Mouse (Mus musculus) testis, postnatal 10 days (tissue): ENCODE measurements around the gene B4galt1.
A peak's percentile ranks its signal among the peaks of the same experiment; 100 is the strongest.

ENCODE experiments used
- DNase-seq: peaks from one replicate; pipeline ENCODE4 v3.0.0; 2021; ENCODE audit warnings: low spot score

B4galt1 gene

DNA sequence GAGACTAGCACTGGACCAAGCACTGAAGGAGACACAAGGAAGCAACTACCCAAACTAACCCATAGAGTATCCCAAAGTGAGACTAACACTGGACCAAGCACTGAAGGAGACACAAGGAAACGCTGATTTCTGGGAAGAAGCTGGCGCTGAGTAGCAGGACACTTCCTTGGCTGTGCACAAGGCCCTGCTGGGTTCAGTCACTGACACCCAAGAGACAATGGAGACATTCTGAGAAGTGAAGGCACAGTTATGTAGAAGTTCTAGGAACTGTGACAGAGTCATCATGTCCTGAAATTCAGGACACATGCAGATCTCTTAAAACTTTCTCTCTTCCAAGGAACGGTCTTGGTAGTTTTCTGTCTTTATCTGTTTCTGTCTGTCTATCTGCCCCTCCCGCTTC, 16.4 kb upstream of the B4galt1 start:
- DNase-seq: no peak

GRCm38 (mm10) chr4:40868554-40869232, 14.9 kb upstream of the B4galt1 start:
- peak; percentile 86 for DNase-seq

GRCm38 (mm10) chr4:40864361-40864760, 10.6 kb upstream of the B4galt1 start:
- no peak for DNase-seq

DNA sequence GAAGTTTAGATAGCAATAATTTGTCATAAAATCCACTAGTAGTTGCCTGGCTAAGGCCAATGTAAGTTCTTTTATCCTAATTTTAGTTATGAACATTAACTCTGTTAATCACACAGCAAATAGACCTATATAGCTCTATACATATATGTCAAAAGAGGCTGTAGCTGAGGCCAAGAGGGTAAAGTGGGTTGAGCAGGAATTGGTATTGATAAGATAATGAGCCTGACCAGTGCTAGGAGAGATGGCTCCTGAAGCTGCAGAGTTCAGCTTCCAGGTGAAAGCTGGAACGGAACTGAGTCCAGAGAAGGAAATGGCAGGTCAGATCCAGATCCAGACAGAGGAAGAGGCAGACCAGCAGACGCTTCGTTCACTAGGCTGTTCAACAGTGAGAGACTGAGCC, 9.5 kb upstream of the B4galt1 start:
- no peak for DNase-seq

- no peak for DNase-seq
These were observed 7.3 kb upstream of the B4galt1 start for GRCm38 (mm10) chr4:40861131-40861530.

DNA sequence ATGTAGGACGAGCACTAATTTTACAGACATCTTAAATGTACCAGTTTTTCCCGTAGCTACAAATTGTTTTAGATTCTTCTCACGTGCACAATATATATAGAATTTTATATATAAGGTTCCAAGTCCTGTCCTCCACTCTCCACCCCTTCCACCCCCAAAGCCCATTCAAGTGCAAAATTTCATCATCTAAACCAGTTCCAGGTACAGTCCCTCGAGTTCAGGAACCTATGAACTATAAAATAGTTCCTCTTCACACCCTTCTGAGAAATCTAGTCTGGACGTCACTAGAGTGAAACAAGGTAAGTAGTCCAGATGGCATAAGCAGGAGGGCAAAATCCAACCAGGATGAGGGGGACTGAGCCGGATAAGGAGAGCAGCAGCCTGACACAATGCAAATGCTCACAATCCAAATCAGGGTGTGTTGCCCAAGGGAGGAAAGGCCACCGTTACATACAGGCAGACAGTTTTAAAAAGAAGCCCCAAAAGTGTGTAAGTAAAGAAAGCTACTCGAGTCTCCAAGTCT, 4.1 kb upstream of the B4galt1 start:
- DNase-seq: no peak

DNA sequence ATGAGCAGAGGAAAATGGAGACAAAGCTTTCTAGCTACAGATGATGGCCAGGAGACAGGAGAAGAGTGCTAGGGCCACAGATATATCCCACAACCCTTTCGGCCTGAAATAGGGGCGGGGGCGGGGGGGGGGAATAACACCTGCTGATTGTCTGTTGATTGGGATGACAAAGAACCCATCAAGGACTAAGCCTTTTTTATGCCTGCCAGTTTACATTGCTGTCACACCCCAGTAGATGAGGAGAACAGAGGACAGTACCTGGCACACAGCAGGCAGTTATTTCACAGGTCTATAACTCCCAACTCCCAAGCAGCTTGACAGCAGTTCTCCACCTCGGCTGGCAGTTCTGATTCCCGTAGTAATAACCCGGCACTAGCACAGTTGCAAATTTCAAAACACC, 2.8 kb upstream of the B4galt1 start:
- DNase-seq: no peak

DNA sequence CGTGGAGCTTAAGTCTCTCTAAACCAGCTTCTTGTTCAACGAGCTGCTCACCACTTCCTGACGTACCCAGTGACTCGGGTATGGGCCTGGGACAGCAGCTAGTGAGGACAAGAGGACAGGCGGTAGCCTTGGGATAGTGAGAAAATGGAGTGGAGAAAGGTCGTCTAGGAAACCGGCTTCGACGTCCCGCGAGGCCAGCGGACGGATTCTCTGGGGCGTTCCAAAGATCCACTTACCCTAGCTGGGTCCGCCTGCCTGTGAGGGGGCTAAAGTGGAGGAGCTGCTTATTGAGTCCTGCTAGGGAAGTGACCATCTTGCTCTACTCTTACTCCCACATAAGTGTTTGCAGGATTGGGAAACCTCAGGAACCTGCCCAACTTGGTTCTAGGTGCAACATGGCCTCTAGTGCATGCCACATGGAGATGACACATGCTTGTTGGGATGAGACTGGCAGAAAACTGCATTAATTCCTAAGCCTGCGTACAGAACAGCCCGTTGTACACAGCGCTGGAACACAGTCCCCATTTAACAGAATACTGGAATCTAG, 655 bp upstream of the B4galt1 start:
- DNase-seq: no peak

GRCm38 (mm10) chr4:40852861-40853564, 792 bp downstream of the B4galt1 start:
- no peak for DNase-seq

GRCm38 (mm10) chr4:40852249-40852781, 1.5 kb downstream of the B4galt1 start:
- no peak for DNase-seq

DNA sequence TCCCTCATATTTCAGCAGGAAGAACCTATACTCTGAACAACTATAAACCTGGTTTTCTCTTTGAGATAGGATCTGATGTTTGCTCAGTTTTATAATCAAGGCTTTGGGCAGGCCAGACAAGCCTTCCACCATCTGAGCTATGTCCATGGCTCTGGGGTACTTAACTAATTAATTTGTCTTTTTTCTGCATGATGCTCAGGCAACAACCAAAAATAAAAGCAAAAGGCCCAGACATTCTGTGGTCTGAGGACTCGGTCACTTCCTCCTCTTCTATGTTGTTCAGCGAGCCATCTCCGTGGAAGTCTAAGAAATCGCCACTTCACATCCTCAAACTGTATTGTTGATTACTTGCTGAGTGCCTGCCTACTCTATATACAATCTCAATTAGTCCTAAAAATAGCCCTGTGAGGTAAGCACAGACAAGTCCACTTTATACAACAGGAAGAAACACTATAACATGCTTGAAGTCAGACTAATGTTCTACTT, 2.0 kb downstream of the B4galt1 start:
- no peak for DNase-seq

- DNase-seq: no peak
These were observed 2.6 kb downstream of the B4galt1 start for GRCm38 (mm10) chr4:40851031-40851762.

- DNase-seq: no peak
These were observed 3.2 kb downstream of the B4galt1 start for GRCm38 (mm10) chr4:40850582-40850981.

DNA sequence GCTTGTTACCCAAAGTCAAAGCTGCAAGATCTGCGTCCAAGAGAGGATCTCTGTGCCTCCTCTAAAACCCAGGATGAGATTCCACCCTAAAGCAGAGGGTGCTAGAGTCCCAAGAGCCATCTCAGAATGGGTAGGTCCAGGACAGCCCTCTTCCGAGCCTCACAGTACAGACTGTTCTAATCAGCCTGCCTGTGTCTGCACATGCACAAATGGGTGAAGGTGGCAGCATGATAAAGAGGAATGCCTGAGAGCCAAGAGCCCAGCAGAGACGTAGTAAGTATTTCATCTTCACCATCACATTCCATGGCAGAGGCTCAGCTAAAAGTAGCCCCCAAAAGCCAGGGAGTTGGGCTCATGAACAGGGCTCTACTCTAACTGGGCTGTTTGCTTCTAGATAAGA, 4.3 kb downstream of the B4galt1 start:
- DNase-seq: no peak

DNA sequence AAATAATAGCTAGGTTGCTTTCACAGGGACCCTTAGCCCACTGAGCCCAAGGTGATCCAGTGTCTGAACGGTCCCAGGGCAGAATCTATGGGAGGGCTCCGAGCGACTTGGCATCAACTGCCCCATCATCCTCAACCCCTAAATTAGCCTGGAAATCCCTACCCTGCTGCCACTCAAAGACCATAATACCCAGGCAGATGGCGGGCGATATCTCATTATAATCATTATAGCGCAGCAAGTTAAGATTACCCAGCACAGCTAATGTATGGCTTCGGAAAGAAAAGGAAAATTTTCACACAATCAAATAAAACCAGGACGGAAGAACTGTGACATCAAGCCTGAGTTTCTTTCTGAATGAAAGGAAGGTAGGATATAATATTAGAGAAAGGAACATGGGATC, 5.6 kb downstream of the B4galt1 start:
- DNase-seq: no peak

DNA sequence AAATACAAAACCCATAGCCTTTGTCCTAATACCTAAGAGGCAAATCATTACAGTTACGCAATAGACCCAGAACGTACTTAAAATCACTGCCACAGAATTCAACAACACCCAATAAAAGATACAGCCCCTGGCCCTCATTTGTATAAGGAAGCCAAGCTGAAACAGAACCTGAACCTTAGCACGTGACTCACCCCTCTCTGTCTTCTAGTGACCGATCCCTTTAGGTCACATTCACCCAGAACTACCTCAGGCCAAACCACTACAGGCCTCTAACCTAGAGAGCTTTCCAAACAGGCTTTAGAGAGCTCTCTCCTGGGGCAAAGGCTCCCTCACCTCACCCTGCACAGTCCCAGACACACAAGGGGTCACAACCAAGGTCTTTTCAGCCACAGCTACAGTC, 6.6 kb downstream of the B4galt1 start:
- no peak for DNase-seq

GRCm38 (mm10) chr4:40846143-40846931, 7.5 kb downstream of the B4galt1 start:
- no peak for DNase-seq

DNA sequence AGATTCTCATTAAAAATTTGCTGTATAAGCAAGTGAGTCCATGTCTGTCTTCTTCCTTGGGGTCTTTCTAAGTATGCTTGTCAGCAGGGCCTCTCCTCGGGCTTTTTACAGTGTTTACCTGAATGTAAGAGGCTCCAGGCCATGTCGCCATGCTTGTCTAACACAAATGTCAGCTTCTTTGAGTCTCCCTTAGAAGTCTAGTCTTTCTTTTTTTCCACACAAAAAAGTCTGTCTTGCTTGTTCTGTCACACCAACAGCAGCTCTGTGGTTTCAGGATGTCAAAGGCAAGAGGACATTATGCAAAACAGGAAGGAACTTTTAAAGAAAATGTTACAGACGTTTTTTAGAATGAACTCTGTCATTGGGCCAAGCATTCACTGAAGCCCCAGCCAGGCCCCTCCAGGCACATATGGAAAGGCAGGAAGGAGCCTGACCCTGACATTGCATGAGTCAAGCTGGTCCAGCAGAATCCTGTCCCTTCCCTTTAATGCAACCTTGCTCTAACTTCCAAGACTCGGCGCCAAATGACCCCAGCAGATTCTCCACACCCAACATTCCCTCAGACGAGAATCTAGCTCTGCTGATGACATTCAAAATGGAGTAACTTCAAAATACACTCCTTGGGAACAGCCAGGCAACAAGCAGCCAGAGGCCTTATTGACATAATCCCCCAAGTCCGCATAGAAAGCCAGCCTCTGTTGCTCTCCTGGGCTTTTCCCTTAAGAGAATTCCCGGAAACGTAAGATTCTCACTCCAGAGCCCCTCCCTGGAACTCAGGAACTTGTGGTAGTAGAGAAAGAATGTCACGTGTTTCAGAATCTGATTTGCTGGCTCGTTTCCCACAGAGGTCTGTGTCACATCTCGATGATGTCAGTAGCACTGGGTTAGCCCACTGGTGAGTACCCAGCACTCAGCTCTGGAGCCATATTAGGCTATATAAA, 8.7 kb downstream of the B4galt1 start:
- no peak for DNase-seq

DNA sequence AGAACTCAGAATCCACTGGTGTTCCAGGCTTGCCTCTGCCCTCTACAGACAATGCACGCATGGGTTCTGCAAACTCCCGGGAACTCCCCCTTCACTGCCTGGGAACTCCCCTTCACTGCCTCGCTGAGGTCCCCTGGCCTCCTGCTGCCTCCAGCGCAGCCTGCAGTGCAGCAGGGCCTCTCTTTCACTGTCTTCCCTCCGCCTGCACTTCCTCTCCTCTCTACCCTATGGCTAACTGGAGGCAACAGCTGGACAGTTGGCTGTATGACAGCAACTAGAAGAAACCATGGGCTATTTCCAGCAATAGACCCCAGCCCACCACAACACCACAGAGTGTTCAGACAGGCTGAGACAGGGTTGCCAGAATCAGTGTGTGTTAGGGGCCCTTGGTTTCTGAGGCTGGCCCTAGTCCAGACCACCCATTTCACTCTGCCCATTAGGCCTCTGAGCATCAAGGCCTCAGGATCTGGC, 9.5 kb downstream of the B4galt1 start:
- peak; percentile 54 for DNase-seq

DNA sequence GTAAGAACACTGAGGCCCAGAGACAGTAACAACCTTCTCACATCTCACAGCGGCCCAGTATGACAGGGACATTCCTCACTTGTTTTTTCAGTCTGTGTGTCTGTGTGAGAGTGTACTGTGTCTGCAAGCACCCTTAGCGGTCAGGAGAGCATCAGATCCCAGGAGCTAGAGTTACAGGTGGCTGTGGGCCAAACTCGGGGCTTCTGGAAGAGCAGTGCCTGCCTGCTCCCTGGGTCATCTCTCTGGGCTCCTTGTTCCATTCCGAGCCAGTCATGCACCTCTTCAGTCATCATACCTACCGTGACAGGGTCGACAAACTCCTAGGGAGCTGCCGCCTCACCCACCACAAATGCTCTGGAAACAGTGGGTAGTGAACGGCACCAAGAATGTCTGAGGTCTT, 10.1 kb downstream of the B4galt1 start:
- DNase-seq: no peak
